Mouse (Mus musculus) kidney, postnatal 0 days (tissue): ENCODE measurements around the gene Olfr844. TPM values are rescaled to one million over a fixed set of nuclear protein-coding genes. Genes with fewer than 3 reads are reported as not detected.

Experiments
- ATAC-seq: fragments of 200-750 bp; cut with Nextera tagmentation; replicated peaks from 2 replicates; pipeline ENCODE4 v1.8.0; 2017; ENCODE audit warnings: low read depth, moderate number of reproducible peaks, moderate TSS enrichment, moderate library complexity; ENCODE audit not compliant: low FRiP score
- DNase-seq: peaks from one replicate; pipeline ENCODE4 v3.0.0-alpha.2; 2016; ENCODE audit warnings: low spot score
- H3K27ac ChIP-seq: fragments of 300-500 bp; sonication (generic); 2 replicates; pipeline ENCODE4 v1.5.1; 2014; ENCODE audit warnings: mild to moderate bottlenecking
- H3K27me3 ChIP-seq: fragments of 300-500 bp; sonication (generic); 2 replicates; pipeline ENCODE4 v1.6.1; 2014; ENCODE audit warnings: low read length, mixed read lengths; ENCODE audit not compliant: insufficient read depth
- H3K36me3 ChIP-seq: fragments of 300-500 bp; sonication (generic); 2 replicates; pipeline ENCODE4 v1.6.1; 2014; ENCODE audit warnings: low read length, mixed read lengths; ENCODE audit not compliant: insufficient read depth
- H3K4me1 ChIP-seq: fragments of 300-500 bp; sonication (generic); replicated peaks from 2 replicates; pipeline ENCODE4 v1.6.1; 2014; ENCODE audit warnings: antibody characterized with exemption, low read length, mixed read lengths; ENCODE audit not compliant: insufficient read depth
- H3K4me2 ChIP-seq: fragments of 300-500 bp; sonication (generic); 2 replicates; pipeline ENCODE4 v1.6.1; 2014; ENCODE audit warnings: mild to moderate bottlenecking, low read length, moderate library complexity, mixed read lengths
- H3K4me3 ChIP-seq: fragments of 300-500 bp; sonication (generic); replicated peaks from 2 replicates; pipeline ENCODE4 v1.5.1; 2014; ENCODE audit warnings: low read depth, low read length
- H3K9ac ChIP-seq: fragments of 300-500 bp; sonication (generic); 2 replicates; pipeline ENCODE4 v1.6.1; 2014; ENCODE audit warnings: low read depth, low read length
- H3K9me3 ChIP-seq: fragments of 300-500 bp; sonication (generic); replicated peaks from 2 replicates; pipeline ENCODE4 v1.6.1; 2016; ENCODE audit warnings: low read length, inconsistent platforms, mixed read lengths
- CTCF ChIP-seq: IDR thresholded peaks from 2 replicates; pipeline ENCODE4 v1.5.1; 2016; ENCODE audit warnings: antibody characterized with exemption, low read depth, mild to moderate bottlenecking, moderate library complexity
- WGBS: fragments of 180-500 bp; shearing (Covaris S2); extraction: QIAGEN DNeasy Blood & Tissue Kit; methylation state at CpG from one replicate; pipeline ENCODE4 v1.1.7; 2014; 5-methylcytosine and 5-hydroxymethylcytosine counted together
- polyA plus RNA-seq: library from polyadenylated mRNA; unstranded; fragments of >200 nt; fragmentation: Nextera tagmentation; extraction: Ambion mirVana; gene quantifications from 2 replicates; pipeline ENCODE4 v1.2.1, GENCODE M21; 2015

The Olfr844 gene
- polyA plus RNA-seq: not detected in 2 replicates

DNA sequence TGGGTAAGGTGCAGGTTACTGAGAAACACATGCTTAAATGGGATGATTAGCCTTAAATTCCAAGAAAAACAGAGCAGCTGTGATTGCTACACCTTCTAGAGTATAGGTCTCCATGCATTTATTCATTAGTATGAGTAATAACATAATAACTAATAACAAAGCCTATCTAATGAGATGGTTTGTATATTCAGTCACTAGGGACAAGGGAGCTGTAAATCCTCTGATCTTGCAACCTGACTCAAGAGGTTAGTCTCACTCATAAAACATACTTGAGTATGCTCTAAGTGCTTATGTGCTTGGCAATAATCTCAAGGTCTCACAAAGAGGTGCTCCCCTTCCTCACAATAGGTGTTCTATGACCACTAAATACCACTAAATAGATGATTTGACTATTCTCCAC lies at the start of gene Olfr844:
Olfr844 (plus strand) TSS at position 301 of the 400 bp plus-strand sequence.
- TF ChIP-seq CTCF: no peak
- Histone ChIP-seq H3K9me3 (no peaks in the 10 kb centered on the region), H3K4me2 (no peak within 1 kb of the TSS), H3K27me3 (no peaks in the 10 kb centered on the region), H3K4me1 (no peaks in the 10 kb centered on the region), H3K36me3 (no peaks in the 10 kb centered on the region), H3K27ac (no peak within 1 kb of the TSS), H3K4me3 (no peak within 1 kb of the TSS), H3K9ac (no peak within 1 kb of the TSS)
- ATAC-seq: no peak
- DNase-seq: no peak

DNA sequence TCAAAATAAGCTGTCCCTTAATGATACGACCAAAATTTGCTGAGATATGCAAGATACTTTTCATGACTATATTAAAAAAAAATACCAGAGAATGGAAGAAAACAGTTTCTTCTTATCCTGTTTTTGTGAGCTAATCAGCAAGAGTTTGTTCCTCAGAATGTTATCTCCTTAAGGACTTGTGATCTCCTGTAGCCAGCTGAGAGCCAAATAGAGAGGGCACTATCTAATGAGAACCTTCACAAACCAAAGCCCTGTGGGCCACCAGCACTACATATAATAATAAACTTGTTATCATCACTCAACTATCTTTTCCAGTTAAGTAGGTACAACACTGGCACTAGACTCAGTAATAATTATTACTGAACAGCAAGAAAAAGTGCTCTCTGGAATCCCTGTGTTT lies 20.0 kb downstream of the Olfr844 start, which contains the start of gene Olfr845:
Olfr845 (plus strand) TSS at position 301 of the 400 bp plus-strand sequence.
- Histone ChIP-seq H3K4me1 (no peaks in the 10 kb centered on the region), H3K9me3 (no peaks in the 10 kb centered on the region), H3K27me3 (no peaks in the 10 kb centered on the region), H3K9ac (no peak within 1 kb of the TSS), H3K36me3 (no peaks in the 10 kb centered on the region), H3K4me2 (no peak within 1 kb of the TSS), H3K4me3 (no peak within 1 kb of the TSS), H3K27ac (no peak within 1 kb of the TSS)
- ATAC-seq (no peak), DNase-seq (no peak)
- WGBS: 56% methylated on average over 1 of the region's 1 CpGs
- TF ChIP-seq CTCF: no peak

DNA sequence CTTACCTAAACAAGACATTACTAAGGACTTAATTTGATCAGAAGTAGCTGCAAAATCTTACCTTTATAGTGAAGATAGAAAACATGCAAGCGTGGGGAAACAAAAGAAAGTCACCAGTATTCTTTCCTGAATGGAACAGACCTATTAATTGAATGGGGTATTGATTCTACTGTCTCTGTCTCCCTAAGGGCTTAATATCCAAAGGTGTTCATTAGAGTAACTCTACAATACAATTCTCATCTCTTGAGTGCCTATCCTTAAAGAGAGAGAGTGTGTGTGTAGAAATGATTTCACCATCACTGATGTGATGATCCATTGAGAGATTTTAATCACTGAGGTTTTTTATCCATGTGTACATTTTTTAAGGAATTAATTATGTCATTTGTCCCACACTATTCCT lies 47.8 kb downstream of the Olfr844 start, which contains the start of gene Olfr846:
Olfr846 (minus strand) TSS at position 101 of the 400 bp plus-strand sequence.
- Histone ChIP-seq H3K36me3 (no peaks in the 10 kb centered on the region), H3K9me3 (no peaks in the 10 kb centered on the region), H3K27ac (no peak within 1 kb of the TSS), H3K4me2 (no peak within 1 kb of the TSS), H3K9ac (no peak within 1 kb of the TSS), H3K4me1 (no peaks in the 10 kb centered on the region), H3K27me3 (no peaks in the 10 kb centered on the region), H3K4me3 (no peak within 1 kb of the TSS)
- no peak for TF ChIP-seq CTCF
- DNase-seq (no peak), ATAC-seq (no peak)
- whole genome bisulfite sequencing: 62% methylated on average over 1 of the region's 1 CpGs

Other genes starting within 250 kb of the Olfr844 start
- gene Olfr836, start 196.0 kb upstream of the Olfr844 start, polyA plus RNA-seq: not detected in 2 replicates
- not detected in 2 replicates for gene Olfr837, start 180.0 kb upstream of the Olfr844 start, polyA plus RNA-seq
- not detected in 2 replicates for gene Olfr839-ps1, start 139.0 kb upstream of the Olfr844 start, polyA plus RNA-seq
- not detected in 2 replicates for gene Olfr843, start 64.4 kb upstream of the Olfr844 start, polyA plus RNA-seq
- gene Olfr845, start 20.1 kb downstream of the Olfr844 start, polyA plus RNA-seq: not detected in 2 replicates
- gene Olfr846, start 47.7 kb downstream of the Olfr844 start, polyA plus RNA-seq: not detected in 2 replicates
- not detected in 2 replicates for gene Olfr847, start 62.3 kb downstream of the Olfr844 start, polyA plus RNA-seq
- gene Olfr849, start 123.9 kb downstream of the Olfr844 start, polyA plus RNA-seq: not detected in 2 replicates
- not detected in 2 replicates for gene Olfr850, start 161.9 kb downstream of the Olfr844 start, polyA plus RNA-seq
- not detected in 2 replicates for gene Olfr851, start 176.9 kb downstream of the Olfr844 start, polyA plus RNA-seq
- not detected in 2 replicates for gene Olfr853, start 224.7 kb downstream of the Olfr844 start, polyA plus RNA-seq